ENCODE assay signal across 8 mouse cellular contexts in genomic region chr15:89591723-89592455, GRCm38 (mm10). TPM values are rescaled to one million over a fixed set of nuclear protein-coding genes. Genes with fewer than 3 reads are reported as not detected.
DNase-seq lines count a peak whose midpoint lies in the region; ATAC-seq and TF ChIP-seq lines count a peak whose summit lies in the region.

Rabl2 (minus strand) TSS chr15:89591923.

- DNase-seq in G1E (ENCODE audit: low spot score), result peak; percentile 77
- DNase-seq in cerebellum, adult 18-20 months, result peak; percentile 84 to 87
- DNase-seq in heart, postnatal 36 days, result peak; percentile 87 to 89
- DNase-seq in layer of hippocampus, adult 2 months (ENCODE audit: low spot score in 2 of 2), result peak; percentile 81 to 84
- peak; percentile 96 for DNase-seq in lung, embryonic 14.5 days
- DNase-seq in thymus, adult 2 months, result peak; percentile 72

- H3K4me2 ChIP-seq in forebrain, embryonic 16.5 days (ENCODE audit: low read length), result peak within 1 kb of the TSS; percentile 73
- H3K4me2 ChIP-seq in lung, embryonic 14.5 days, result peak within 1 kb of the TSS; percentile 81

- peak; percentile 96 for ATAC-seq in G1E (ENCODE audit: extremely low read depth, insufficient number of reproducible peaks, low FRiP score, poor library complexity, severe bottlenecking)
- ATAC-seq in forebrain, embryonic 16.5 days, result peak; percentile 97
- ATAC-seq in lung, embryonic 14.5 days (ENCODE audit: insufficient read depth), result peak; percentile 99

- peak within 1 kb of the TSS; percentile 39 for H3K27ac ChIP-seq in forebrain, embryonic 16.5 days (ENCODE audit: low read length)
- H3K27ac ChIP-seq in layer of hippocampus, adult 2 months, result peak within 1 kb of the TSS; percentile 91
- no peak within 1 kb of the TSS for H3K27ac ChIP-seq in lung, embryonic 14.5 days (ENCODE audit: low read depth)
- H3K27ac ChIP-seq in olfactory bulb, adult 2 months (ENCODE audit: insufficient read depth, low read depth, low read length), result no peak within 1 kb of the TSS; the same call in 1 of the 2 replicates
- no peak within 1 kb of the TSS for H3K27ac ChIP-seq in thymus, adult 2 months (ENCODE audit: control insufficient read depth, insufficient read depth, low read length)

- peak; percentile 80 for TF ChIP-seq POLR2A in olfactory bulb, adult 2 months (IDR thresholded peaks at IDR 0.05; ENCODE audit: insufficient read depth, low read depth, low read length)
- no peak for TF ChIP-seq POLR2A in thymus, adult 2 months (IDR thresholded peaks at IDR 0.05; ENCODE audit: control insufficient read depth, extremely low read depth, insufficient read depth, low read length, poor library complexity)

- H3K9me3 ChIP-seq in G1E (replicated peaks), result no peaks in the 10 kb centered on the region
- no peaks in the 10 kb centered on the region for H3K9me3 ChIP-seq in forebrain, embryonic 16.5 days (ENCODE audit: control insufficient read depth, low read length)
- no peaks in the 10 kb centered on the region for H3K9me3 ChIP-seq in lung, embryonic 14.5 days (ENCODE audit: low read depth, low read length)

- H3K4me3 ChIP-seq in G1E (ENCODE audit: low read depth, low read length), result peak within 1 kb of the TSS; percentile 87
- H3K4me3 ChIP-seq in forebrain, embryonic 16.5 days (replicated peaks; ENCODE audit: low read length), result peak within 1 kb of the TSS; percentile 58
- peak within 1 kb of the TSS; percentile 82 for H3K4me3 ChIP-seq in layer of hippocampus, adult 2 months
- H3K4me3 ChIP-seq in lung, embryonic 14.5 days (ENCODE audit: low read depth, low read length), result peak within 1 kb of the TSS; percentile 68
- H3K4me3 ChIP-seq in olfactory bulb, adult 2 months (ENCODE audit: insufficient read depth, low read depth, low read length), result peak within 1 kb of the TSS; percentile 83
- H3K4me3 ChIP-seq in thymus, adult 2 months (ENCODE audit: control insufficient read depth, insufficient read depth, low read length), result peak within 1 kb of the TSS; percentile 67

- WGBS in forebrain, embryonic 16.5 days, result under 1% methylated on average over 35 of the region's 35 CpGs
- under 1% methylated on average over 35 of the region's 35 CpGs for WGBS in lung, embryonic 14.5 days
- under 1% methylated on average over 35 of the region's 35 CpGs for WGBS in olfactory bulb, adult 2 months
- WGBS in thymus, adult 2 months, result under 1% methylated on average over 35 of the region's 35 CpGs

- TF ChIP-seq CTCF in G1E (IDR thresholded peaks at IDR 0.05; ENCODE audit: low read depth, low read length), result no peak
- peak; percentile 48 for TF ChIP-seq CTCF in layer of hippocampus, adult 2 months (conservative IDR thresholded peaks at IDR 0.05)
- TF ChIP-seq CTCF in lung, embryonic 14.5 days (IDR thresholded peaks at IDR 0.05; ENCODE audit: low read depth), result peak; percentile 28; the same call in 1 of the 2 replicates
- TF ChIP-seq CTCF in olfactory bulb, adult 2 months (IDR thresholded peaks at IDR 0.05; ENCODE audit: insufficient read depth, low read depth, low read length), result no peak
- TF ChIP-seq CTCF in thymus, adult 2 months (IDR thresholded peaks at IDR 0.05; ENCODE audit: borderline replicate concordance, control insufficient read depth, extremely low read depth, insufficient read depth, low read length, poor library complexity), result no peak

- intact Hi-C loops in heart, postnatal 36 days (cut with DNase I), result no loop called here

- H3K4me1 ChIP-seq in G1E (ENCODE audit: insufficient read depth, low read depth, low read length), result peaks cover 15% of the 10 kb centered on the region
- peaks cover 17% of the 10 kb centered on the region for H3K4me1 ChIP-seq in forebrain, embryonic 16.5 days (replicated peaks; ENCODE audit: control insufficient read depth, insufficient read depth, low read length)
- 0 out of 2 replicates have a peak, but pooled peaks cover 5% of the 10 kb centered on the region for H3K4me1 ChIP-seq in lung, embryonic 14.5 days (ENCODE audit: insufficient read depth)
- peaks cover 11% of the 10 kb centered on the region for H3K4me1 ChIP-seq in olfactory bulb, adult 2 months (ENCODE audit: control insufficient read depth, insufficient read depth, low read length)
- H3K4me1 ChIP-seq in thymus, adult 2 months (replicated peaks; ENCODE audit: control insufficient read depth, insufficient read depth, low read length), result peaks cover 9% of the 10 kb centered on the region

- peaks cover 4% of the 10 kb centered on the region; the same call in 1 of the 2 replicates for H3K27me3 ChIP-seq in G1E (ENCODE audit: insufficient read depth, low read length)
- no peaks in the 10 kb centered on the region for H3K27me3 ChIP-seq in forebrain, embryonic 16.5 days (replicated peaks; ENCODE audit: control insufficient read depth, insufficient read depth, low read length)
- no peaks in the 10 kb centered on the region for H3K27me3 ChIP-seq in lung, embryonic 14.5 days (ENCODE audit: insufficient read depth, low read length)
- H3K27me3 ChIP-seq in thymus, adult 2 months (ENCODE audit: control insufficient read depth, insufficient read depth, low read length), result no peaks in the 10 kb centered on the region

- peaks cover 18% of the 10 kb centered on the region for H3K36me3 ChIP-seq in G1E (replicated peaks)
- no peaks in the 10 kb centered on the region for H3K36me3 ChIP-seq in forebrain, embryonic 16.5 days (ENCODE audit: control insufficient read depth, insufficient read depth)
- H3K36me3 ChIP-seq in lung, embryonic 14.5 days (ENCODE audit: insufficient read depth), result no peaks in the 10 kb centered on the region
- no peaks in the 10 kb centered on the region for H3K36me3 ChIP-seq in thymus, adult 2 months (ENCODE audit: control insufficient read depth, insufficient read depth, low read length)

- peak within 1 kb of the TSS; percentile 64 for H3K9ac ChIP-seq in forebrain, embryonic 16.5 days (replicated peaks; ENCODE audit: low read depth, low read length)
- peak within 1 kb of the TSS; percentile 65 for H3K9ac ChIP-seq in lung, embryonic 14.5 days

RNA-seq across cellular contexts. Expression of gene Rabl2, which starts in this region (rescaled TPM):
- total RNA-seq in G1E (2014; fragmentation: Nextera tagmentation), result 11.8 and 12.7 TPM in 2 replicates
- total RNA-seq in G1E (2017), result 5.3 and 5.5 TPM in 2 replicates
- 8.1 and 9.7 TPM in 2 replicates for polyA plus RNA-seq in G1E (2012)
- 53.6 and 64.4 TPM in 2 replicates for polyA plus RNA-seq in forebrain, embryonic 16.5 days (2015; fragmentation: Nextera tagmentation; extraction: Ambion mirVana)
- total RNA-seq in heart, postnatal 36 days (2021), result 1 to 10 TPM; 4.4 to 5.4 TPM
- 10 to 100 TPM; 29.6 to 29.9 TPM for total RNA-seq in layer of hippocampus, adult 2 months (2021)
- 53.8 and 55.3 TPM in 2 replicates for polyA plus RNA-seq in lung, embryonic 14.5 days (2014; fragmentation: Nextera tagmentation; extraction: Ambion mirVana)
- not detected in 2 replicates for polyA plus RNA-seq in olfactory bulb, adult 2 months (2012; ENCODE audit: insufficient read depth, insufficient read length, low replicate concordance, missing spikeins)
- 9.6 and 10.2 TPM in 2 replicates for polyA plus RNA-seq in thymus, adult 2 months (2012; rRNA removed)

Comparison
In these comparisons a context has a peak if more than half of its experiments do, and no peak if none do; other contexts are left out.
1. CTCF ChIP-seq: peak in layer of hippocampus, adult 2 months (single experiment) and lung, embryonic 14.5 days (single experiment); none in G1E (single experiment), olfactory bulb, adult 2 months (single experiment) and thymus, adult 2 months (single experiment).
2. H3K27ac ChIP-seq: peak in forebrain, embryonic 16.5 days (single experiment) and layer of hippocampus, adult 2 months (single experiment); none in lung, embryonic 14.5 days (single experiment), olfactory bulb, adult 2 months (single experiment) and thymus, adult 2 months (single experiment).
3. Peak in every context shown above with its lines, with median percentiles within 50 percentile points of each other: ATAC-seq, DNase-seq and H3K4me3 ChIP-seq.